Mouse (Mus musculus) kidney, embryonic 14.5 days (tissue): ENCODE results near the gene Ugt1a9. TPM values are rescaled to one million over a fixed set of nuclear protein-coding genes. Genes with fewer than 3 reads are reported as not detected.
"Not testable (repeated sequence)": the region's sequence is repeated elsewhere in the genome, so short reads cannot be mapped to it uniquely, and the experiment has no call there.

ENCODE experiments used
- ATAC-seq: fragments of 200-750 bp; cut with Nextera tagmentation; 2 replicates; pipeline ENCODE4 v1.8.0; 2017; ENCODE audit warnings: moderate number of reproducible peaks, mild to moderate bottlenecking, moderate TSS enrichment, moderate library complexity; ENCODE audit not compliant: low FRiP score, low TSS enrichment
- H3K27ac ChIP-seq: fragments of 300-500 bp; sonication (generic); 2 replicates; pipeline ENCODE4 v1.5.1; 2014; ENCODE audit warnings: low read depth, mild to moderate bottlenecking, low read length, moderate library complexity, mixed read lengths
- H3K27me3 ChIP-seq: fragments of 300-500 bp; sonication (generic); 2 replicates; pipeline ENCODE4 v1.6.1; 2014; ENCODE audit warnings: mild to moderate bottlenecking, low read length; ENCODE audit not compliant: control insufficient read depth, insufficient read depth
- H3K36me3 ChIP-seq: fragments of 300-500 bp; sonication (generic); 2 replicates; pipeline ENCODE4 v1.6.1; 2014; ENCODE audit warnings: low read length, mixed read lengths; ENCODE audit not compliant: control insufficient read depth, insufficient read depth
- H3K4me1 ChIP-seq: fragments of 300-500 bp; sonication (generic); 2 replicates; pipeline ENCODE4 v1.6.1; 2014; ENCODE audit warnings: low read length, mixed read lengths; ENCODE audit not compliant: control insufficient read depth, insufficient read depth
- H3K4me2 ChIP-seq: fragments of 300-500 bp; sonication (generic); replicated peaks from 2 replicates; pipeline ENCODE4 v1.6.1; 2014; ENCODE audit warnings: low read depth, mild to moderate bottlenecking, low read length
- H3K4me3 ChIP-seq: fragments of 300-500 bp; sonication (generic); 2 replicates; pipeline ENCODE4 v1.5.1; 2014; ENCODE audit warnings: mild to moderate bottlenecking, low read length
- H3K9ac ChIP-seq: fragments of 300-500 bp; sonication (generic); 2 replicates; pipeline ENCODE4 v1.6.1; 2014; ENCODE audit warnings: low read depth, mild to moderate bottlenecking, low read length, moderate library complexity
- H3K9me3 ChIP-seq: fragments of 300-500 bp; sonication (generic); 2 replicates; pipeline ENCODE4 v1.6.1; 2016; ENCODE audit warnings: low read length; ENCODE audit not compliant: control insufficient read depth
- WGBS: fragments of 180-500 bp; shearing (Covaris S2); extraction: QIAGEN DNeasy Blood & Tissue Kit; methylation state at CpG from one replicate; pipeline ENCODE4 v1.1.7; 2014; 5-methylcytosine and 5-hydroxymethylcytosine counted together
- polyA plus RNA-seq: library from polyadenylated mRNA; unstranded; fragments of >200 nt; fragmentation: Nextera tagmentation; extraction: Ambion mirVana; gene quantifications from 2 replicates; pipeline ENCODE4 v1.2.1, GENCODE M21; 2014

Gene Ugt1a9
- polyA plus RNA-seq, result 1.5 and 2.5 TPM in 2 replicates

DNA sequence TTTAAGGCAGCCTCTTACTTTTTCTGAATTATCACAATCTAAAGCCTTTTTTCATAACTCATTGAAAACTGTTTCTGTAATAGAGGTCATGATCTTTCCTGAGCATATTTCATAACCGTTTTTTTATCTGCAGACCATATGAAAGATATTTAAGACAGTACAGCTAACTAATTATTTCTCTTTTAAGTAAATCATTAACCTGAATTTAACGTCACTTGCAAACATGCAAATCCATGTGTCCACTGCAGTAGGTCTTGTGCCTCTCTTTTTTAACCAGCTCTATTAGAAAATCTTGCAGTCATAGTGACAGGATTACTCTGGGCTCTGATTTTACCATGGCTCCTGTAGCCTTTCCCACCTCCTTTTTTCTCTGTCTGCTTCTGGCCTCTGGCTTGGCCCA lies at the start of gene Ugt1a9:
Ugt1a9 (plus strand) TSS at position 306 of the 400 bp plus-strand sequence.
- Histone ChIP-seq H3K27ac (no peak within 1 kb of the TSS), H3K4me1 (no peaks in the 10 kb centered on the region), H3K4me3 (no peak within 1 kb of the TSS), H3K27me3 (no peaks in the 10 kb centered on the region), H3K9me3 (no peaks in the 10 kb centered on the region), H3K9ac (no peak within 1 kb of the TSS), H3K36me3 (no peaks in the 10 kb centered on the region), H3K4me2 (no peak within 1 kb of the TSS)
- 71% methylated on average over 2 of the region's 2 CpGs for WGBS
- no peak for ATAC-seq

DNA sequence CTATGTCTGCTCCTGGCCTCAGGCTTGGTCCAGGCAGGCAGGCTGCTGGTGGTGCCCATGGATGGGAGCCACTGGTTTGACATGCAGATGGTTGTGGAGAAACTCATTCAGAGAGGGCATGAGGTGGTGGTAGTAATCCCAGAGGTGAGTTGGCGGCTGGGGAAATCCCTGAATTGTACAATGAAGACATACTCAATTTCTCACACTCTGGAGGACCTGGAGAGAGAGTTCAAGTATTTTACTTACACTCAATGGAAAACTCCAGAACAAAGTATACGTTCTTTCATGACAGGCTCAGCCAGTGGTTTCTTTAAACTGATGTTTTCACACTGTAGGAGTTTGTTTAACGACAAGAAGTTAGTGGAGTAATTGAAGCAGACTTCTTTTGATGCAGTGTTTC lies 45.4 kb upstream of the Ugt1a9 start:
- not testable (repeated sequence) for H3K4me2 ChIP-seq, ATAC-seq, H3K9me3 ChIP-seq, H3K9ac ChIP-seq, H3K4me3 ChIP-seq, H3K36me3 ChIP-seq, H3K27ac ChIP-seq, H3K4me1 ChIP-seq, H3K27me3 ChIP-seq
- 83% methylated on average over 3 of the region's 3 CpGs for WGBS

DNA sequence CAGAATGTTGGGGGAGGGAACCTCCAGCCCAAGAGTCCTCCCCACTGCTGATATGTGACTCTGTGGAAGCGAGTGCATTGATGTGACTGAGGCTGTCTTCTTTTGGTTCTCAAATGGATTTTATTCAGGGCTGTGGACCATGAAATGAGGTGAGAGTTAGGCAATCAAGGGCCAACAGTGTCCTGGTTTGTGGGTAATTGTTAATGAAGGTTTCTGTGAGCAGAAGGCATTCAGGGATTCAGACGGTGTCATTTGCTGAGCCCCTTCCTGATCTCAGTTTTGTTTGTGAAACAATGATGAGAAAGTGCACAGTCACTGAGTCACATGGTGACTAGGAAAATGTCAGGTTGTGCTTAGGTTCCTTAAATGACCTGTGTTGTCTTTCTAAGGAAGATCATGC lies 27.6 kb upstream of the Ugt1a9 start:
- not testable (repeated sequence) for H3K9me3 ChIP-seq, H3K4me2 ChIP-seq, H3K27ac ChIP-seq, H3K4me1 ChIP-seq, H3K36me3 ChIP-seq, H3K27me3 ChIP-seq, H3K4me3 ChIP-seq, H3K9ac ChIP-seq
- WGBS, result 69% methylated on average over 1 of the region's 2 CpGs
- ATAC-seq, result peak; percentile 60; the same call in 1 of the 2 replicates

DNA sequence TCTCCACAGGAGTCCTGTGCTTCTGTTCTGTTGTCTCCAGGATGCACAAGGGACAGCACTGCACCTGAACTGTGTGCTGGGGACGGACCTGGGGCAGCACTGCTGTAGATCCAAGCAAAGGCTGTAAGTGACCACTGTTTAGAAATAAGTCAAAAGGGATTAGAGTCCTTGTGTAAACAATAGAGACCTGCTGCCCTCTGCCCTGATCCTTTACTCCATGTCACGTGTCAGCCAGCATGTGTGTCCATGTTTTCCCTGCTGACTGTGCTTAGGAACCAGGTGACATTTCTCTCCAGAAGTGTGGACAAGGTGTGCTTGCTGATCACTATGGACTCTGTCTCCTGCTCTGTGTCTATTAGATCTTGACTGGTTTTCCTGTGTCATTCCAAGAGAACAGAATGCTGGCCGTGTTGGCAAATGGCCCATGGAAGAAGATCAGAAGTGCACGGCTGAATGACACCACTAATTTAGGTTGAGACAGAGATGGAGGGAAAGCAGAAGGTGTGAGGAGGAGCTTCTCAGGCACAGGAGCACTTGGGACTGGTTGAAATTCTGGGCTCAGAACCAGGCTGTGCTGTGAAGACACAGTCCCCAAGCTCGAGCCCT lies 25.7 kb upstream of the Ugt1a9 start:
- not testable (repeated sequence) for H3K4me2 ChIP-seq, ATAC-seq, H3K9ac ChIP-seq, H3K4me3 ChIP-seq, H3K4me1 ChIP-seq, H3K27me3 ChIP-seq, H3K27ac ChIP-seq, H3K9me3 ChIP-seq, H3K36me3 ChIP-seq
- 48% methylated on average over 3 of the region's 5 CpGs for WGBS

DNA sequence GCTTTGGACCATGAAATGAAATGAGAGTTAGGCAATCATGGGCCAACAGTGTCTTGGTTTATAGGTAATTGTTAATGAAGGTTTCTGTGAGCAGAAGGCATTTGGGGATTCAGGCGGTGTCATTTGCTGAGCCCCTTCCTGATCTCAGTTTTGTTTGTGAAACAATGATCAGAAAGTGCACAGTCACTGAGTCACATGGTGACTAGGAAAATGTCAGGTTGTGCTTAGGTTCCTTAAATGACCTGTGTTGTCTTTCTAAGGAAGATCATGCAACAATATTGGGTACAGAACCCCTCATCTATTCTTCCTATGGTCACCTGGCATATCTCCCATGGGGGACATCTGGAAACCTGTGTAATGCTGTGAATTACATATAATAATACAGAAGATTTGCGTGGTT lies 23.2 kb upstream of the Ugt1a9 start:
- 88% methylated on average over 2 of the region's 2 CpGs for WGBS
- ATAC-seq, H3K4me3 ChIP-seq, H3K4me1 ChIP-seq, H3K27me3 ChIP-seq, H3K4me2 ChIP-seq, H3K36me3 ChIP-seq, H3K9ac ChIP-seq, H3K9me3 ChIP-seq, H3K27ac ChIP-seq: not testable (repeated sequence)

DNA sequence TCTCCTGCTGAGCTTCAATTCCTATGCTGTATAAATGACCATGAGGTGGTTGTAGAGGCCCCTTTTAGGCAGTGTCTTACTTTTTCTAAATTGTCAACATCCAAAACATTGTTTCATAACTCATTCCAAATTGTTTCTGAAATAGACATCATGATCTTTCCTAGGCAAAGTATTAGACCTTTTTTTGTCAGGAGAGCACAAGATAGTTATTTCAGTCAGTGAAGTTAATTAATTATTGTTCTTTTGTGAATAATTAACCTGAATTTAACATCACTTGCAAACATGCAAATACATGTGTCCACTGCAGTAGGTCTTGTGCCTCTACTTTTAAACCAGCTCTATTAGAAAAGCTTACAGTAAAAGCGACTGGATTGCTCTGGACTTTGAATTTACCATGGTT lies 15.5 kb upstream of the Ugt1a9 start, which contains the start of gene Ugt1a10:
Ugt1a10 (plus strand) TSS at position 301 of the 400 bp plus-strand sequence.
- Histone ChIP-seq H3K27ac (no peak within 1 kb of the TSS), H3K27me3 (no peaks in the 10 kb centered on the region), H3K9me3 (no peaks in the 10 kb centered on the region), H3K36me3 (no peaks in the 10 kb centered on the region), H3K4me1 (no peaks in the 10 kb centered on the region), H3K9ac (no peak within 1 kb of the TSS), H3K4me3 (no peak within 1 kb of the TSS), H3K4me2 (no peak within 1 kb of the TSS)
- 80% methylated on average over 1 of the region's 1 CpGs for WGBS
- no peak for ATAC-seq

DNA sequence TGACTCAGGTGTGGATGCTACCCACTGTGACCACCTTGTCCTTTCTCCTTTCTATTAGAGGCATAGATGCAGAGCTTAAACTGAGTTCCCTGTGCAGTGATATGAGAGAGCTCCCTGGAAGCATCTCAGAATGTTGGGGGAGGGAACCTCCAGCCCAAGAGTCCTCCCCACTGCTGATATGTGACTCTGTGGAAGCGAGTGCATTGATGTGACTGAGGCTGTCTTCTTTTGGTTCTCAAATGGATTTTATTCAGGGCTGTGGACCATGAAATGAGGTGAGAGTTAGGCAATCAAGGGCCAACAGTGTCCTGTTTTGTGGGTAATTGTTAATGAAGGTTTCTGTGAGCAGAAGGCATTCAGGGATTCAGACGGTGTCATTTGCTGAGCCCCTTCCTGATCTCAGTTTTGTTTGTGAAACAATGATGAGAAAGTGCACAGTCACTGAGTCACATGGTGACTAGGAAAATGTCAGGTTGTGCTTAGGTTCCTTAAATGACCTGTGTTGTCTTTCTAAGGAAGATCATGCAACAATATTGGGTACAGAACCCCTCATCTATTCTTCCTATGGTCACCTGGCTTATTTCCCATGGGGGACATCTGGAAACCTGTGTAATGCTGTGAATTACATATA lies 4.0 kb upstream of the Ugt1a9 start:
- not testable (repeated sequence) for H3K9me3 ChIP-seq, H3K36me3 ChIP-seq, H3K4me3 ChIP-seq, H3K27me3 ChIP-seq, H3K9ac ChIP-seq, H3K4me1 ChIP-seq, H3K27ac ChIP-seq, H3K4me2 ChIP-seq
- ATAC-seq, result peak; percentile 52; the same call in 1 of the 2 replicates
- WGBS, result 45% methylated on average over 1 of the region's 2 CpGs

DNA sequence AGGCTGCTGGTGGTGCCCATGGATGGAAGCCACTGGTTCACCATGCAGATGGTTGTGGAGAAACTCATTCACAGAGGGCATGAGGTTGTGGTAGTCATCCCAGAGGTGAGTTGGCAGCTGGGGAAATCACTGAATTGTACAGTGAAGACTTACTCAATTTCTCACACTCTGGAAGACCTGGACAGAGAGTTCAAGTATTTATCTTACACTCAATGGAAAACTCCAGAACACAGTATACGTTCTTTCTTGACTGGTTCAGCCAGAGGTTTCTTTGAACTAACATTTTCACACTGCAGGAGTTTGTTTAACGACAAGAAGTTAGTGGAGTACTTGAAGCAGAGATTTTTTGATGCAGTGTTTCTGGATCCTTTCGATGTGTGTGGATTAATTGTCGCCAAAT lies 302 bp downstream of the Ugt1a9 start:
- ATAC-seq, result no peak

DNA sequence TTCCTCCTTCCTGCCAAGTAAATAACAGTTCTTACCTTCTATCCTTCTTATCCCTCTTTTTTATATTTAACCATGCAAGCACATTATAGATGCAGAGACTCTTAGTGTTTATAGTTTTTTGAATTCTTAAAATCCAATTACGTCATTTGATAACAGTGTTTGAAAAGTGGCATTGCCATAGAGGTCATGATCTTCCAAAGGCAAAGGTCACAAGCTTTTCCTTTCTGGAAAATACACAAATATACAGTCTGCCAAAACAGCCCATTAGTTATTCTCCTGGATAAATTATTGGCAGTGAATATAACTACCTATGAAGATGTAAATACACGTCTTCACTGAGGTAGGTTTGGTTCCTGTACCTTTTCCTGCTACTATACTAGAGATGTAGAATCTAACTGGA lies 3.9 kb downstream of the Ugt1a9 start:
- no peaks in the 10 kb centered on the region for H3K27me3 ChIP-seq
- H3K9ac ChIP-seq, result no peak overlapping the region
- no peak for ATAC-seq
- no peak overlapping the region for H3K4me3 ChIP-seq
- no peaks in the 10 kb centered on the region for H3K9me3 ChIP-seq
- WGBS, result 89% methylated on average over 2 of the region's 2 CpGs
- no peak overlapping the region for H3K27ac ChIP-seq
- no peaks in the 10 kb centered on the region for H3K4me1 ChIP-seq
- no peaks in the 10 kb centered on the region for H3K36me3 ChIP-seq
- H3K4me2 ChIP-seq, result no peak overlapping the region

More for the DNA sequence above, 302 bp downstream of the Ugt1a9 start:
- Histone ChIP-seq H3K27ac (no peak overlapping the region), H3K9me3 (no peaks in the 10 kb centered on the region), H3K4me1 (no peaks in the 10 kb centered on the region), H3K4me2 (no peak overlapping the region), H3K36me3 (no peaks in the 10 kb centered on the region), H3K9ac (no peak overlapping the region), H3K27me3 (no peaks in the 10 kb centered on the region), H3K4me3 (no peak overlapping the region)
- 82% methylated on average over 4 of the region's 4 CpGs for WGBS
